Mouse (Mus musculus): ENCODE data around the gene Cask.
"Not testable (repeated sequence)": the region's sequence is repeated elsewhere in the genome, so short reads cannot be mapped to it uniquely, and the experiment has no call there.

Gene Cask

DNA sequence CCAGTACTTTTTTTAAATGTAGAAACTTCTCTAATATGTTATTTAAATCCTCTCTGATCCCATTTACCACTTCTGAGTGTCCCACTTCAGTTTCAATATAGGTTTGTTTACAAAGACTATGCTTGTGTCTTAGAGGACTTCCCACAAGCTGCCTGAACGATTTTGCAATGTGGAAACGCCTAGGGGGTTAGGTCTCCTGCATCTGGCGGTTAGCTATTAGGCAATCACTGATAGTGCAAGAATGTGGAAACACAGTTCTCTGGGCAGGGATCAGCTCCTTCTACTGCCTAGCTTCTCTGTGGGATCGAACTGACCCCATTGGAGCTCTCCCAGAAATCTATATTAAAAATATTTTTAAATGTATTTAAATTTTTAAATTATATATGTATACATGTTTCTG is at the start of gene Cask:
Gene Cask (minus strand): TSS at position 83 of the 400 bp plus-strand sequence.
- no peak for DNase-seq

GRCm38 (mm10) chrX:13889976-13890375 is 38.8 kb upstream of the Cask start:
- no peak for DNase-seq

- no peak for DNase-seq
Observed at GRCm38 (mm10) chrX:13884348-13884747, 33.2 kb upstream of the Cask start.

DNA sequence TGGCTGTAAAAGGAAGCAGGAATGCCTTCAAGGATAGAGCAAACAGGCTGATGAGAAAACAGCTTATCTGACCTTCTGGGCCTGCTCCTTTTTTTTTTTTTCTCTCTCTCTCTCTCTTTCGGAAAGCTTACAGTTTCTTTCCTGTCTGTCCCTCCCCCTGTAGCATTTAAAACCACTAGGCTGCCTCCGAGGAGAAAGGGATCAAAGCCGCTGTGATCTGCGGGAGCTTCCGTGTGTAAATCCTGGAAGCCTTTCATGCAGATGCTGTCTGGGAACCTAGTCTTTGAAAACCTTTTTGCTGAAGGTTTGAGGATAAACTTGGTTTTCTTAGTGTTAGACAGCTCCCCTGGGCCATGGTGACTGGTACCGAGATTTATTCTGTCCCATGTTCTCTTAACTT is 30.8 kb upstream of the Cask start:
- DNase-seq, result no peak

DNA sequence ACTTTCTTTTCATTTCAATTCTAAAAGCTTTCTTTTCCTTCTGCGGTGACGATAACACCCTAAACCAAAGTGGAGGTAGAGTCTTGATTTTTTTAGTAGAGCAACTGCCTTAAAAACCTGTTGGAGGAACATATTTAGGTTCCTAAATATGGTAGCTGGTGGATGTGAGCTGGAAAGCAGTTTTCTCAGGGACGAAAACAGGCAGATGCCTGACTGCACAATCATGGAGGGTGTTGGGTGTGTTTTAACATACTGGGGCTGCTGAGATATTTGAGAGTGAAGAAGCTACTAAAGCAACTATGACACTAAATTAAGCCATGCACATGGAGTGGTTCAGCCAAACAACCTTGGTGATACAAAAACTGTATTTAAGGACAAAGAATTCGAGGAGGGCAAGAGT is 9.0 kb upstream of the Cask start:
- DNase-seq, result peak; percentile 8

- no peak for DNase-seq
Observed at GRCm38 (mm10) chrX:13859051-13859450, 7.9 kb upstream of the Cask start.

- DNase-seq, result no peak
Observed at GRCm38 (mm10) chrX:13848473-13848872, 2.7 kb downstream of the Cask start.

DNA sequence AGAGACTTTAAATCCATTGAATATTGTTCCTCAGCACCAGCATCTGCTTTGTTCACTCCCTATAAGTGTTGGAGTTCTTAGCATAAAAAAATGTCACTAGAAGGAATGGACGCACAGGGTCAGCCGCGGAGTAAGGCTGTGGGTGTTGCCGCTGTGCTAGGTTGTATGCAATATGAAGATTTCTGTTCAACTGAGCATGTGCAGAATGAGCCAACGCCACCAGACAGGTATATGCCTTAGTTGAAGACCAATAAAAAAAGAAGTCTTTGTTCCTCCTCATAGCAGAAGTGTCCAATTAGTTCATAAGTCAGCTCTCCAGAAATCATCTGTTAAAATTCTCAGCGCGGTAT is 3.7 kb downstream of the Cask start:
- DNase-seq, result peak; percentile 12

- peak; percentile 91 for DNase-seq
Observed at GRCm38 (mm10) chrX:13846653-13847501, 4.3 kb downstream of the Cask start.

DNA sequence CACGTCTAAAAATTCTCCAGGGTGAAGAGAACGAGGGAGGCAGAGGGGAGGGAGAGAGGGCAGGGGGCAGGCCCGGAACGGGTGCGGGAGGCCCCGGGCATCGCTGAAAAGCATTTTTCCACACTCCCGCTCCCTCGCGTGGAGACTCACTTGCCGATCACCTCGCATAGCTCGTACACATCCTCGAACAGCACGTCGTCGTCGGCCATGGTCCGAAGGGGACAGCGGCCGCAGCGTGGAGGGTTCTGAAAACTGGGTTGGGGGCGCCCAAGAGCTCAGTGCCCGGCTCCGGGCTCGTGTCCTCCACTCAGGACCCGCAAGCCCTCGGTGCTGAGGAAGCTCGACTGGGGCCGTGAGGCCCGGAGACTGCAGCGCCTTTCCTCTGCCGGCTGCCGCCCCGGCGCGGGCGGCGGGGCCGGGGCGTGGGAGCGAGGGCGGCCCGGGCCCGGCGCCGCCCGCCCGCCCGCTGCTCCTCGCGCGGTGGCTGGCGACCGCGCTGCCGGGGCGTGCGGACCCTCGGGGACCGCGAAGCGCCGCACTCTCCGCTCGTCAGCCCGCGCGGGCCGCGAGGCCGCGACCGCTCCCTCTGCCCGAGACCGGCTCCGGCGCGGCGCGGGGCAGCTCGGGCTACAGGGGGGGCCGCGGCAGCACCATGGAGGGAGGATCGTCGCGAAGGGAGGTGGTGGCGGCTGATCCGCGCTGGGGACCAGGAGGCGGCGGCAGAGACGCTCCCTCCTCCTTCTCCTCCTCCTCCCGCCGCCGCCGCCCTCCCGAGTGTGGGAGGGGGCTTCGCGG is 5.1 kb downstream of the Cask start:
- DNase-seq, result peak; percentile 28

DNA sequence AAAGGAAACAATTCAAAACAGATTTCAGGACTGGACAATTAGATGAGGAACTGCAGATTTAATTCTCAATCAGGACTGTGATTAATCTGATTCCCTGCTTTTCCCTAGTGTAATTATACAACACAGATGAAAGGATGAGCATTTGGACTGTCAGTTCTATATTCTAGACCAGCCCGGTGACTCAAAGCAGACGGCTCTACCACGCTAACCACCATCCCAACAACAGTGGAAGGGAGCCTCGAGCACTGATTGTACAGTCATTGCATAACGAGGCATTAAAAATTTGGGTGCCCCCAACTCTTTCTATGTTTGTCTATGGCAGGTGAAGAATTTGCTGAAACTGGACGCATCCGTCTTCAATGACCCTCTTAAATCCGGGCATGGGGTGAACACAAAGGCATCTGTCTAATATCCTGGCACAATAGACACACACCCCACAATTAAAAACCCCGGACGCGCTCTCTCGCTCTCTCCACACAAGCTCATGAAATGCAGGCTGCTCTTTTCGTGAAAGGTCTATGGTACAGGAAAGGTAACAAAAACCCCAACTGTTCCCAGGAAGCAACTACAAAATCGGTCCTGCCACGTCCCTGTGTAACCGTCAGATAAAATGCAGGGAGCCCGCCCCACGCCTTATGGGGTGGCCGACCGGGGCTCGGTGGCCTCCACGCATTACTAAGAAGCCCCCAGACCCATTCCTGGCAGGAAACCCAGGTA is 5.9 kb downstream of the Cask start:
- peak; percentile 12 for DNase-seq

DNA sequence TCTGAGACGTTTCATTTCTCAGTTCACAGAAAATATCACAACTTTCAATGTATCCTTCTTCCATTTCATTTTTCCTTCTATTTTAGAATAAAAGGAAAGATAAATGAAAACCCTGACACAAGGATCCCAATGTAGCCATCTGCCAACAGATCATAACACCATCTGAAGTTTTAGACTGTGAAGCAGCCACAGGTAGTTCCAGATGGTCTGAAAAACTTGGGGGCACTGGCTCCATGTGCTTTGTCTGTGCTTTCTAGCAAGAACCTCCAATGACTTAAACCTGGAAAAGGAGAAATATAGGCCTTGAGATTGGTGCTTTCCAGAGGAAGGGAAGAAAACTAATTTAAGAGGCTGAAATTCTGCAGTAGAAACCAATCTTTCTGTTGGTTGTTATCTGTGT is 28.4 kb downstream of the Cask start:
- peak; percentile 9 for DNase-seq

GRCm38 (mm10) chrX:13798754-13799153 is 52.4 kb downstream of the Cask start:
- no peak for DNase-seq

GRCm38 (mm10) chrX:13765672-13766071 is 85.5 kb downstream of the Cask start:
- no peak for DNase-seq

- DNase-seq, result no peak
Observed at GRCm38 (mm10) chrX:13765024-13765423, 86.1 kb downstream of the Cask start.

DNA sequence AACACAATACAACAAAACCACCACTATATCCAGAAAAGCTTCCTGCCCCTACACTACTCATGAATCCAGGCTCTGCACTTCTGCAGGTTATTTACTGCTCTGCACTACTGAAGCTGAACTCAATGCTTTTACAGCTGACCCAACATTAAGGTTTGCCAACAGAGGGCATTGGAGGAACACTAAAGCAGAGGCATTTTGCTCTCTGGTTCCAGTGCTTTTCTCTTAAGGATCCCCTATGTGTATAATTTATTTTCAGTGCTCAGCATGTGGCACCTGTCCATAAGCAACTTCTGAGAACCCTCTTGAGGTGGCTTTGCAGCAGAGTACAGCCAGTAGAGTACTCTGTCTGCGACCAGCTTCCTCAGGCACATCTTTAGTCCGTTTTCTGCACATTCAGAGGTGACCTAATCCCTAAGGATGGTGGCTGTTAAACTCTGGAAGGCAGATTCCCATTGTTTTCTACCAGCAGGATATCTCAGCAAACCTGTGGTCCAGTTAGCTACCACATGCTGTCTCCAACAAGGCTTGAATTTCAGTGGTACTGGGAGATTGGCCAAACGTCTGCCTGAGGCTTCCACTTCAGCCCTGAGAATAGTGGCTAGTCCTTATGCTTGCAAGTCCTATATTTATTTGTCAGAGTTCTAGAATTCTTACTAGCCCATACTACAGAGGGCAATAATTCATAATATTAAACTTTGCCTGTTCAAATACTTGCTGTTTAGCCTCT is 93.7 kb downstream of the Cask start:
- no peak for DNase-seq

DNA sequence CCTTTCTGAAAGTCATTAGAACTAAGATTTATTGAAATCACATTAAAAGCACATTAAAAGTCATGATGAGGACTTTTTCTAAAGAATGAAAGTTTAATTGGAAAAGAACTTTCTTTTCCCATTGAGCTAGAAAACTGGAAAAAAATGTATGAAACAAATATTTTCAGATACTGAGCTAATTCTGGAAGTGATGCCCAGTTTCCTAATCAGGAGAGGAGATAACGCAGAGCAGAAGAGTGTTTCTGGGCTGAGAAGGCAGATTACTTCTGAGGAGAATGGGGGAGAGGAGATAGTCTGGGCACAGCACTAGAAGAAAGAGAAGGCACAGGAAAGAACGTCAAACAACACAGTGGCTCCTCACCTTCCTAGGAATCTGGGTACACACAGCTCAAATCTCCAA is 110.1 kb downstream of the Cask start:
- no peak for DNase-seq

DNA sequence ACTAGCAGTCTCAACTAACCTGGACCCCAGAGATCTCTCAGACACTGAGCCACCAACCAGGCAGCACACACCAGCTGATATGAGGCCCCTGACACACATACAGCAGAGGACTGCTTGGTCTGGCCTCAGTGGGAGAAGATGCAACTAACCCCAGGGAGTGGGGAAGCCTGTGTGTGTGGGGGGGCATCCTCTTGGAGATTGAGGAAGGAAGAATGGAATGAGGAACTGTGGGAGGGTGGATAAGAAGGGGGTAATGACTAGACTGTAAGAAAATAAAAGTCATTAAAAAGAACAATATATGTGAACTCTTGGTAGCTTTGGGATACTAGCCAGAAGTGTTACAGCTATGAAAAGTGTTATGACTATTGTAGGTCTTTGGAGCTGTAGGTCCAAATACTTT is 120.4 kb downstream of the Cask start:
- not testable (repeated sequence) for DNase-seq

DNA sequence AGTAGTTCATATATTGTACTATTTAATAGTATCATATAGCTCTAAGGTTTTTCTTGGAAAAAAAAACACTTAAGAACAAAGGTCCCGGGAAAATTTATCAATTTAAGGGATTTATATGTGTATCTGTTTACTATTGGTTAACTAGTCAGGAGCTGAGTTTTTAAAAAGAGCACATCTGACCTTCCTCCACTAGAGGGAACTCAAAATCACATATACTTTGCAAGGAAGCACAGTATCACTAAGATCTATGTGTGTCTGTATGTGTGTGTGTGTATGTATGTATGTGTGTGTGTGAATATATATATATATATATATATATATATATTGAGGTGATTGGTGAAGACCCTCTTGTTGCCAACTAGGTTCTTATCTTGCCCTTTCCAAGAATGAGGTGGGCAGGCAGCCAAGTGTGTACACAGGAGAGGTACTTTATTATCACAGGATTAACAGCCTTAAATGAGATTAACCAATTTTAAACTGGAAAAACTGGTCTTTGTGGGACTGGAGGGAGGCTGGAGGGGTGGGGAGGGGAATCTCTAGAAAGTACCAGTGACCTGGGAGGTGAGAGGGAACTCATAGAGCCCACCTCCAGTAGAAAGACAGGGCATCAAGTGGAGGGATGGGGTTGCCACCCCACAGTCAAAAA is 121.2 kb downstream of the Cask start:
- DNase-seq, result no peak

- no peak for DNase-seq
Observed at GRCm38 (mm10) chrX:13725573-13726403, 125.4 kb downstream of the Cask start.

- no peak for DNase-seq
Observed at GRCm38 (mm10) chrX:13720296-13720829, 130.8 kb downstream of the Cask start.
